Mouse (Mus musculus) erythroid progenitor cell, adult 5-6 weeks (primary cell): ENCODE measurements around the gene Clta. TPM values are rescaled to one million over a fixed set of nuclear protein-coding genes. Genes with fewer than 3 reads are reported as not detected.
"Not testable (repeated sequence)": the region's sequence is repeated elsewhere in the genome, so short reads cannot be mapped to it uniquely, and the experiment has no call there.

ENCODE experiments used
- ATAC-seq: replicated peaks from 2 replicates; pipeline ENCODE4 v1.8.0; 2016; ENCODE audit warnings: moderate number of reproducible peaks, mild to moderate bottlenecking, moderate TSS enrichment, inconsistent platforms; ENCODE audit not compliant: poor library complexity, low FRiP score, severe bottlenecking
- total RNA-seq, 2 experiments: library from RNA; stranded (forward) in 1 of 2; stranded (reverse) in 1 of 2; fragments of 150-400 nt in 1 of 2; fragments of 186-747, 209-891 nt in 1 of 2; gene quantifications; 2 replicates each; pipeline versions ENCODE4 v1.2.3 to v1.2.4; 2015 to 2017; ENCODE audit warnings: low replicate concordance in 2 of 2

Clta gene
- total RNA-seq, 2 experiments from 2014 or later, result 108 to 166 TPM

DNA sequence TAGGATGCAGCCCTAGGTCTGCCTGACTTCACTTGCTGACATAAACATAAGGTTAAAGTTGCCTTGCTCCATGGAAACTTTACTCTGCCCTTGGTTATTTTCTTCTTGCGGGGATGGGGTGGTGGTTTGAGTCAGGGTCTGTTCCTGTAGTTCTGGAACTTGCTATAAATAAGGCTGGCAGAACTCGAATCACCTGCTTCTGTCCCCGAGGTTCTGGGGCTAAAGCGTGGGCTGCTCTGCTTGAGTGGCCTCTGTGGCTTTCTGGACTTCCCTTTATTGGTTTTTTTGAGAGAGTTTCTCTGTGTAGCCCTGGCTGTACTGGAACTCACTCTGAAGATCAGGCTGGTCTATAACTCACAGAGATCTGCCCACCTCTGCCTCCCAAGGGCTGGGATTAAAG, 11.8 kb downstream of the Clta start:
- no peak for ATAC-seq

DNA sequence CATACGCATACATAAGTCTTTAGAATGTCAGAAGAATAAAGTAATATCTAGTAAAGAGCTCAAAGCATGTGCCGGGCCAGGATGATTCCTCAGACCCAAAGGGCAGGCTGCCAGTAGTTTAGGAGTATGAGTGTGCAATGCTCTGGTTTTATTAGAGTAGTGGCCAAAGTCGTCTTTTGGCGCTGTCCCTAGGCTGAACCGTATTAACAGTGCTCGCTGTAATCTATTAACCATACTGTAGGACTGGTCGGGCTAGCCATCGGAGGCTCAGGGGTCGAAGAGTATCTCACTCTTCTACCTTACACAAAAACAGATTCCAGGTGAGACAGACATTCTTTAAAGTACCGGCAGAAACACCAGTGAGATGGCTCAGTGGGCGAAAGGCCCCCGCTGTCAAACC, 12.5 kb downstream of the Clta start:
- no peak for ATAC-seq

- no peak for ATAC-seq
Measured at GRCm38 (mm10) chr4:44022323-44022722, 18.1 kb downstream of the Clta start.

- ATAC-seq, result no peak
Measured at GRCm38 (mm10) chr4:44022766-44023165, 18.5 kb downstream of the Clta start.

- ATAC-seq, result no peak
Measured at GRCm38 (mm10) chr4:44023681-44024080, 19.4 kb downstream of the Clta start.

DNA sequence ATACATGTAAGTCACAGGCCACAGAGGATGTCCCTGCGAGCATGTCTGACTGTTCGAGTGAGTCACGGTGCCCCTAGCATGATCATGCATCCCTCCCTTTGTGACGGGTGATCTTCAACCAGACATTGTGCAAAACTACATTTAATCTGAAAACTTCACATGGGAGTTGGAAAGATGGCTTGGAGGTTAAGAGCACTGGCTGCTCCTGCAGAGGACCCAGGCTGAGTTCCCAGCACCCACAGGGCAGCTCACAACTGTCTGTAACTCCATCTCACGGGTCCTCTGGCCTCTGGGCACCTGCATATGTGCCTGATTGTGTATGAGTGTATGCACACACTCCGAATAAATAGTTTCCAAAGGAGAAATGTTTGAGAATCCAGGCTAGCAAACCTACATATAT, 20.0 kb downstream of the Clta start:
- no peak for ATAC-seq

DNA sequence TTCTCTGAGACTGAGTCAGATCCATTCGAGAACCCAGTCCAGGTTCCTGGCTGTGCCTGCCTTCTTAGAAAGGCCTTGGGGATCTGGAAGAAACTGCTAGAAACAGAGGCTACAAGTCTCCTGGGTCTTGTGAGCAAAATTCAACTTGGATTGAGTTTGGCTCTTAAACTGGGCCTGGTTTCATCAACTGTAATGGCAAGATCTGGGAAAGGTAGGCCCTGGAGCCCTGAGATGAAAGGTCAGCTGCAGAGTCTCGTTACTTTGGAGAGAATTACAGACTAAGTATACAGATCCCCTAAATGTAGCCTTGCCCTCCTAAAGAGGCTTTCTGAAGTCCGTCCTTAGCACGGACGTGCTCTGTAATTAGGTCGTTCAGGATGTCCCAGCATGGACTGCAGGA, 21.3 kb downstream of the Clta start:
- ATAC-seq, result no peak

GRCm38 (mm10) chr4:44028303-44029135, 24.3 kb downstream of the Clta start:
- no peak for ATAC-seq

GRCm38 (mm10) chr4:44029661-44030066, 25.4 kb downstream of the Clta start:
- ATAC-seq, result no peak

DNA sequence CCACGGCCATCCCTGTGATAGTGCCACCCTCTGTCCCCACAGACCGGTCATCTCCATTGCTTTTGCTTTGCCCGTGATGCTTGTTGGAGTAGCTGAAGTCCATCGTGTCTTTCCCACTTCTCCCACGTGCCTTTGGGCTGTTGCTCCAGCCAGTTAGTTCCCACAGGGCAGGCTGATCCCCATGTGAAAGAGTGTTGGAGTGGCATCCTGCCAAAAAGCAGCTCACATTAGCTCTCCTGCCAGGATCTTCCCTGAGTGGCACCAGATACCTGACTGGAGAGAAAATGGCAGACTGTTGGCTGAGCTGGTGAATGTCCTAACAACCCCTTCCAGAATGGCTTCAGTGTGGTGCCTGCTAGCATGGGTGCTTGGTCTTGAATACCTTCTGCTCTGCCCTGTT, 27.3 kb downstream of the Clta start:
- no peak for ATAC-seq

DNA sequence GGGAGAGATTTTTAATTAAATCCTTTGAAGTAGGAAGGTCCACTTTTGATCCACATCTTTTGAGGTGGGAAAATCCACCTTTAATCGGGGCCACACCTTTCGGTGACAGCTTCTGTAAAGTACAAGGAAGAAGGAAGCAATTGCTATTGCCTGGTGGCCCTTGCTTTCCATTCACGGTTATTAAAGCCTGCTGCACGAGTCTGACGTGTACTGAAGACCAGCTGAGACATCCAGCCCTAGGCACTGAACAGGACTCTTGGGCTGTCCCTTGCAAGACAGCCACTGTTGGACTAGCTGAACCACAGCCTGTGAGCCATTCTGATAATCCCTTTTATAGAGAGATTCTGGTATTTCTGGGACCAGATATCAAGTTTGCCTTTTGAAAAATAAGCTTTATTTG, 32.2 kb downstream of the Clta start:
- ATAC-seq, result no peak

GRCm38 (mm10) chr4:44040802-44041201, 36.5 kb downstream of the Clta start:
- ATAC-seq, result no peak

- ATAC-seq, result no peak
Measured at GRCm38 (mm10) chr4:44042429-44042828, 38.2 kb downstream of the Clta start.

DNA sequence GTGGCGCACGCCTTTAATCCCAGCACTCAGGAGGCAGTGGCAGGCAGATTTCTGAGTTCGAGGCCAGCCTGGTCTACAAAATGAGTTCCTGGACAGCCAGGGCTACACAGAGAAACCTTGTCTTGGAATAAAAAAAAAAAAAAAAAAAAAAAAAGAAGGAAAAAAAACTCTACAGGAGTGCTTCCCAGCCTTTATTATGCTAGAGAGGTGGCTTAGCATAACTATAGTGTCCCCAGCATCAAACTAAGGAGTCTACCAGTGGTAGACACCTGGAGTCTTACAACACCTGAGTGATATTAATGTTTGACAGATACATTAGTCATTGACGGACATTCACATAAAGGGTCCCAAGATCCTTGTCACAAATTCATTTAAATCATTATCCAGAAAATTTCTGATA, 38.9 kb downstream of the Clta start:
- not testable (repeated sequence) for ATAC-seq

GRCm38 (mm10) chr4:44044685-44045356, 40.6 kb downstream of the Clta start:
- ATAC-seq, result no peak

GRCm38 (mm10) chr4:44046066-44046465, 41.8 kb downstream of the Clta start:
- ATAC-seq, result no peak

- ATAC-seq, result no peak
Measured at GRCm38 (mm10) chr4:44049812-44050211, 45.6 kb downstream of the Clta start.

- ATAC-seq, result no peak
Measured at GRCm38 (mm10) chr4:44059674-44060073, 55.4 kb downstream of the Clta start.

GRCm38 (mm10) chr4:44062062-44062461, 57.8 kb downstream of the Clta start:
- peak; percentile 56; the same call in 1 of the 2 replicates for ATAC-seq

DNA sequence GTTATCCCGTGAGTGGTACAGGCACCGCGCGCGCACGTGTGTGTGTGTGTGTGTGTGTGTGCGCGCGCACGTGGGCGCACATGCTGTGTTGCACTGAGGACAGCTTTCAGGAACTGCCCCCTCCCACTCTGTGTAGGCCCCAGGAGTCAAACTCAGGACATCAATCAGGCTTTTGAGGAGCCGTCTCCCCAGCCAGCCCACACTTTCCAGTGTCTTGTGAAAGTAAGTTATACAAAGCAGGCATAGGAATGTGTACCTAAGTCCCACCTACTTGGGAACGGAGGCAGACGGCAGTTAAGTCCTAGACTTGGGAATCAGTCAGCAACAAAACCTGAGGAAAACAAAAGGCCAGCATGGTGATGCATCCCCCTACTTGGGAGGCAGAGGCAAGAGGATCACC, 58.6 kb downstream of the Clta start:
- ATAC-seq, result no peak

DNA sequence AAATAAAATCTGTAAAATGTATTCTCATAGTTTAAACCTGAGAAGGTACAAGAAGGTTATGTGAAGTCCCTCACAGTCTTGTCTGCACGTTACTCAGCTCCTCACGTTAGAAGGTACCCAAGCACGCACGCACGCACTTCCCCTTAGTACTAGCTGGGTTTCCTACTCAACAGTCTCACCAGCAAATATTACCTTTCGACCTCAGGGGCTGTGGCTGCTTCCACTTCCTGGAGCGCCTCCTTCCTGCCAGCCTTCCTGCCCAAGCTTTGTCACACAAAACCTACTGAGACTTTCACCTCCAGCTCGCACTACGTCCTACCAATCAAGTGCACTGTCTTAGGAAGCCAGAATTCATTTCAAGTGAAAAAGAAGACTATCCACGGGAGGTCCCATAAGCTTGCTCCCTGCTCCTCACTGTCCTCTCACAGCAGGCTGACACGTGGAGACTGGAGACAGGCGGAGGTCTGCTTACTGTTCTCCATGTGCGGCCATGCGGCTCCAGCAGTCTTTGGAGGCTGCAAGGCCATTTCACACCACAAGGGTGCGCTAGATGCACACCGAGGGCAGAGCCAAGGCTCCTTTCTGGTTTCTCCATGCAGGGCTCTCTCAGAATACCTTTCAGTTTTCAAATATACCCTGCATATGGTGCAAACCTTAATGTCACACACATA, 61.2 kb downstream of the Clta start:
- peak; percentile 82 for ATAC-seq
